Mouse (Mus musculus) adrenal gland, postnatal 14 days (tissue): ENCODE results near the gene Mylk3. TPM values are rescaled to one million over a fixed set of nuclear protein-coding genes. Genes with fewer than 3 reads are reported as not detected.
A peak's percentile ranks its signal among the peaks of the same experiment; 100 is the strongest.

Experiments used
- DNase-seq: peaks from one replicate; pipeline ENCODE4 v3.0.0; 2021; ENCODE audit warnings: mixed read lengths
- long read RNA-seq, 2 experiments: library from polyadenylated mRNA; stranded (forward); transcript quantifications; one replicate each; pipeline ENCODE4 v2.0.0; 2021
- total RNA-seq: library from RNA; stranded (reverse); gene quantifications from 2 replicates; pipeline ENCODE4 v1.2.3, GENCODE M21; 2021

Mylk3 gene
- 0.26 and 1.3 TPM in 2 replicates for total RNA-seq
- long read RNA-seq, experiment 1 = 0 reads
- long read RNA-seq, experiment 2, partial matches to known transcripts = 0 of 2 reads
- long read RNA-seq, experiment 2, other reads (novel, unspliced or antisense) = 0 of 2 reads

DNA sequence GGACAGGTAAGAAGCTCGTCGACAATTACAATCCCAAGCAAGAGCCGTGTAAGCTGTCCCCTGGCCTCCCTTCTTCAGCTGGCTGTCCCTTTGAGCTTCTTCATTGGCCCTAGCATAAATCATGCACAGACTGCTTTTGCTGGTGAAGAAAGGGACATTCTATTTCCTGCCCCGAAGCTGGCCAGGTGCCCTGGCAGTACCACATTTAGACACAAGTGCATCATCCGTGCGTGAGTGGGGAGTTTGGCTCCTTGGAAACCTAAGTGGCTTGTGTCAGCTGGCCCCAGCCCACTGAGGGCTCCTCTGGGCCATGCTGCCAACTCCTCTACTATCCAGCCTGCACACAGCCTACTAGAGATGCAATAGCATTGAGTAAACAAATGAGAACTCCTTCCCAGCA lies at the start of gene Mylk3:
TSS of gene Mylk3 (minus strand) at position 141 of the 400 bp plus-strand sequence.
- DNase-seq = no peak

DNA sequence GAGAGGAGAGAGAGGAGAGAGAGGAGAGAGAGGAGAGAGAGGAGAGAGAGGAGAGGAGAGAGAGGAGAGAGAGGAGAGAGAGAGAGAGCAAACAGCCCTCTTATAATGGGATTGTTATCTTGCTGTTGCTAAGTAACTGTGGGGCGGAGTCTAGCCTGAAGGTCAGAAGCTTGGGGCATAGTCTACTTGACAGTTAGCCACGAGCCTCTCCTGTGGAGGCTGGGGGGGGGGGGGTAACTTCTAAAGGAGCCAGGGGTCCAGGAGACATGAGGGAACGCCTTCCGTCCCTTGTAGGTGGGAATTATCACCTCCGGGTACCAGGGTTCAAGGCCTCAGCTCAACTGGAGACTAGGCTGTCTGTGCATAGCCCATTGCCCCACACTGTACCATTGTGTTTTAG lies 49.6 kb upstream of the Mylk3 start:
- DNase-seq = peak; percentile 67

DNA sequence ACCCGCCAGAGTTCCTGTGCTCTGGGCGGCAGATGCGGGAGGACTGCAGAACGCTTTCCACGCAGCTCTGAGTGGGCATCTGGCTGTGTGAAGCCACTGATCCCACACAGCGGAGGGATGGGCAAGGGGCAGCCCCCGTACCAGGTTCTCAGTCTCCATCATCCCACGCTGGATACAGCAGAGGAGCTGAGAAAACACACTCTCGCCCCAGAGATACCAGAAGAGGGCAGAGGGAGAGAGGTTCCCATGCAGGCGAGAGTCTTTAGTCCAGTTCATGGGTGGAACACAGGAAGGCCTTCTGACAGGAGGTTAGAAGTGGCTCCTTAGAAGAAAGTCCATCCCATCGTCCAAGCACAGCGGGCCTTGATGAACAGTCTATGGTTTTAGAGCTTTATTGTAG lies 48.7 kb upstream of the Mylk3 start:
- no peak for DNase-seq

DNA sequence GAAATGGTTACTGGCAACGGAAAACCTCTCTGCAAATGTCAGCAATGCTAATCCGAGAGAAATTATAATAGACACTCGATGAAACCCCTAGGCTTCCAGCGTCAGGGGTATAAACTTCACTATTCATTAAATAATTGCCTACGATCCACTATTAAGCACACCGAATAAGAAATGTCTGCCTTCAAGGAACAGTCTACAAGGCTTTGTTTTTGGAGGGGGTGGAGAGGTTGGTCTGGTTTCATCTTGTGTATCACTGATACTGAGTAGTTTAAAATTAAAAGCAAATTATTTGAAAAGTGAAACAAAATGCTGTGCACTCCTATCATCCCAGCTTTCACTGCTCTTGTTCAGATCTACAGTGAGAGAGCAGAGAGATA lies 46.9 kb upstream of the Mylk3 start:
- DNase-seq = no peak

DNA sequence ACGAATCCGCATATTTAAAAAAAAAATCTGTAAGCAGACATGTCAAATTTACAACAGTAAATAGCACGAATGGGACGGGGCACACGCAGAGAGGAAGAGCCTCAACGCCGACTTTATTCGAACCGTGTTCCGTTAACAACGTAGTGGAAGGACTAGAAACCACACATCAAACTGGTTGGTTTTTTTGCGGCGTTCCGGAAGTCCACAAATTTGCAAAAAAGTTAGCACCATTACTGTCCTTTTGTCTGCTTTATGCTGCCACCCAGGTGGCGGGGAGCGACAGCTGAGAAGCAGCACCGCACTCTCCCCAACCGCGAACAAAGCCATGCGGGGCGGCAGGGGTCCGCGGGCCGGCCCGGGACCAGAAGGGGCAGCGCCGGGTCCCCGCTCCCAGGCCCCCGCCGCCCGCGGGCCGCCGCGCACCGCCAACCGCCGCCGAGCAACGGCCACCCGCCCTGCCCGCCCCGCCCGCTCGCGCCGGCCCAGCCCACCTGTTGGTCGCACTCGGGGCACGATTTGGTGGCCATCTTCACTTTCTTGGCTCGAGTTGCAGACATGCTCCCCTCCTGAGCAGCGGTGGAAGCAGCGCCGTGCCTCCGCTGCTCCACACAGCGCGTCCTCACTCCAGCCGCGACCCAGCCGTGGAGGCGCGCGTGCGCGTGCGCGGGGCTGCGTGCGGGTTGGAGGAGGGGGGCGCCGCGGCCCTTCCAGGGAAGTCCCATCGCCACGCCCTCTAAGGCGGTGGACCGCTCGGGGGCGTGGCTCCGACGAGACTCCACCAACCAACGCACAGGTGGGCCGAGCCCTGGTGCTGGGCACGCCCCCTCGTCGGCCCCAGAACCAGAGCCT lies 46.2 kb upstream of the Mylk3 start, which contains the start of gene 4921524J17Rik:
TSS of gene 4921524J17Rik (minus strand) at position 666 of the 849 bp plus-strand sequence.
- peak; percentile 99 for DNase-seq

DNA sequence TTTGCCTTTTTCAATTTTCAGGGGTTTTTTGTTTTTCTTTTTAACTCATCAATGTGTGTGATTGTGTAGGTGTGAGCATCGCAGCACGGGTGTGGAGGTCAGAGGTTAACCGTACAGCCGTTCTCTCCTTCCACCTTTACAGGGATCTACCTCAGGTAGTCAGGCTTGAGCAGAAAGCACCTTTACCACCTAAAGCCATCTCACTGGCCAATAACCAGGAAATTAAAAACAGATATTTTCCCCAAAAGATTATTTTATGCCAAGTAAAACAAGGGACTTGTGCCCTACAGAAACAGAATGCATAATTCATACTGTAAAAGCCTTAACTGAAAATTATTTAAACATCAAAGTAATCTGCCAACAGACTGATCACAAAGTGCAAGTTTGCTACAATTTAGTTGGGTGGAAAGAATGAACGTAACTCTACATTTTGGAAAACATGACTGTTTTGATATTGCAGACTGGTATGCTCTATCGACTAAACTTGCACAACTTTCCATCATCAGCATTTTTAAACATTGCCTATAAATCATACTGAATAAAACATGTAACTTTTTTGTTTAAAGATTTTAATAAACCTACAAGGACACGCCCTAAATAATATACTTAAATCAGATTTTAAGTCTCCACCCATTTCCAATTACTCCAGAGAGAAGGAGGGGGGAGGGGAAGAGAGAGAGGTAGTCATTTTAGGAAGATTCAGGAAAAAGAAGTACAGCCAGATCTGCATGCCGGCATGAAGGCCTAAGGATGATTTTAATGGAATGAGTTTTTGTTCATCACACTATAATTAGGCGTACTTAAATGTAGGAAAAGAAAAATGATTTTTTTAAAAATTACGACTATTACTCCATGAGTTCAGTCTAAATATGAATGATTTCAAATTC lies 45.4 kb upstream of the Mylk3 start:
- no peak for DNase-seq

DNA sequence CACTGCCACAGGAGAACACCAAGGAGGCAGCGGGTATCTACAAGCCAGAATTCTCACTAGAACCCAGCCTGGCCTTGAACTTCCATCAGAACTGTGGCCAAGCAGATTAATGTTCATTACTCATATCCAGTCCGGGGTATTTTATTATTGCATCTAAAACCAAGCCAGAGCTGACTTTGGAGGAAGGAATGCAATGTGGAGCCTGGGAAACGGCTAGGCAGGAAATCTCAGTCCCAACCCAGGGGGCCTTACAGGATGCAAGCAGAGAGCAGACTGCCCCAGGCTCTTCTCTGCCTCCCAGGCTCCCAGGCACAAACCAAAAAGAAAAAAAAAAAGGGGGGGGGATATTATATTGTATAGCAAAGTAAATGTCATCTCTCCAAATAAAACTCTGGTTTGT lies 44.7 kb upstream of the Mylk3 start:
- DNase-seq = peak; percentile 74

DNA sequence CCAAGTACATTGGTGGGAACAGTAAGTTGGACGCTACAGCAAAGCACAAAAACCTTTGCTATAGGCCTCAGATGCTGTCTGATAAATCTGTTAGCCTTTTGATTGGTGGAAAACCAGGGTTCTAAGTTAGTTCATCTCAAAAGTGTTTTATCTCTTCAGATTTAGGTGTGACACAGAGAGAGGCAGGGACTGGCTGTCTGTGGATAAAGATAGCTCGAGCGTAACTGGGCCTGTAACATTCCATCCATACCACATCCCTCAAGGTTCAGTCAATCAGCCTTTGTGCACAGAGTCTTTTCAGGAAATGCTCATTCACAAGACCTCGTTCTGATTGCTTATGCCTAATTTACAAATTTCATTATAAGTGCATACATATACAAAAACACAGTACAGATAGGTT lies 43.1 kb upstream of the Mylk3 start:
- DNase-seq = no peak

DNA sequence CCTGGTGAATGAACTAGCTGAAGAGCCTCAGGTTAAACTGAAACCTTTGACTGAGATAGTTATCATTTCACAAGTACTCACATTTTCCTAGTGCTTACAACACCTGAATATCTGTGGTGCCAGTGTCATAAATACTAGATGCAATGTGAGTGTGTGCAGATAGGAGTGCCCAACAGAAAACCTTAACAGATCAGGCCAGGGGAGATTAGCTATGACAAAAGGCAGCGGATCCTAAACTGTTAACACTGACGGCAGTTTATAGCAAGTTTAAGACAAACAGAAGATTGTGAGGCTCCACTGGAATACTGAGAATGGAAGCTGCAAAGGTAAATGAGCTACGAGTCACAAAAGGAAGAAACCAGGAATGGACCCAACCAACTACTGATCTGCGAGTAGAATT lies 40.9 kb upstream of the Mylk3 start:
- no peak for DNase-seq

DNA sequence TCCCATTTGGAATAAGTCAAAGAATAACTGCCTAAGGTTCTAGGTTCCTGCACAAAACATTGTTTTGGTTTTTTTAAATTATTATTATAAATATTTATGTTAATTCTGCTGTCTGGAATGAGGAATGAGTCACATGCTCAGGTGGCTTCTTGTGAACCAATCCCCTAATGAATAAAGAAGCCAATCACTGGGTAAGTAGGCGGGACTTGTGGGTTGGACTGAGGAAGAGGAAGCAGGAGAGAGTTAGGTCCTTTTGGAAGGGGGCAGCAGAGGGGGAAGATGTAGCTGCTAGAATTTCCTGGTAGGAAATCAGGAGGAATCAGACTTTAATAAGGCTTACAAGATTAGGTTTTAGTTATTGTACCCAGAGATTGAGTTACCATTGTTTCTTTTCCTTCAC lies 35.2 kb upstream of the Mylk3 start:
- DNase-seq = no peak

DNA sequence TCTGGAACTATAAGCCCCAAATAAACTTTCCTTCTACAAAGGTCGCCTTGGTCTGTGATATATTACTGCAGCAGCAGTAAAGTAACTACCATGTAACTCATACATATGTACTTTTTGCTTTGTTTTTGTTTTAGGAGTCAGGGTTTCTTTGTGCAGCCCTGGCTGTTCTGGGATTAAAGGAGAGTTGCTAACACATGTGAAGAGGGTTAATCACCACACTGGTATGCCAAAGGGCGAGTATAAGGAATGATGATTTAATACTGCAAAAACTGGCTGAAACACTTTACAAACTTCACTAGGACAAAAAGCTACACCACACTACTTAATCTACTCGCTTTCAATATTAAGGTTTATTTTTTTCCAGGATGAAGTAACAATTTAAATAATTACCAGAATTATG lies 22.4 kb upstream of the Mylk3 start:
- DNase-seq = no peak

DNA sequence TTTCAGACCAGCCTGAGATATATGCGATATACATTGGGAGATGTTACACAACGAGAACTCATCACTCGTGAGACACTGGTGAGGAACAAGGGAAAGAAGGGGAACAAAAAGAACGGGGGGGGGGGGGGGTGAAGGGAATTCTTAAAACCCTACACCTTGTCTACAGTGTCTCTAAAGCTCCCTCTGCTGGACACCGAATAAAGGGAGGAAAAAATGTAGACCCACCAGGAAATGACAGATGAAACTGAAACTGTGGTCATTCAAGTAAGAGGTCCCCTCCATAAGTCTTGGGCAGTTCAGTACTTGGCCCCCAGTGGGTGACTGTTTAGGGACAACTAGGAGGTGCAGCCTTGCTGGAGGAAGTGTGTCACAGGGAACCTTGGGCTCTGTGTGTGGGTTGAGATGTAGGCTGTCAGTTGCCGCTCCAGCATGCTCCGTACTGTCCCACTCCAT lies 21.9 kb upstream of the Mylk3 start:
- peak; percentile 41 for DNase-seq

DNA sequence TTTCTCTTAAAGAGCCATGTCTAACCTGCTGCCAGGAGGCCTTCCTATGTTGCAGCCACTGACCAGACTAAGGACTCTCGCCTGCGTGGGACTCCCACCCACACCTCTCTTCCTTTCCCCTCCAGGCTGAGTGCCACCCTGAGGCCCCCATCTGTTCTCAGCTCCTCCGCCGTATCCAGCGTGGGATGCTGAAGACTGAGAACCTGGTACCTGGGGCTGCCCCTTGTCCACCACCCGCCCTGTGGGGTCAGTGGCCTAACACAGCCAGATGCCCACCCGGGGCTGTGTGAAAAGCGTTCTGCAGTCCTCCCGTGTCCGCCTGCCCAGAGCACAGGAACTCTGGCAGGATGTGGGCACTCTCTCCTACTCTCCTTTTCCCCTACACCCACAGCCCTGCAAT lies 19.8 kb upstream of the Mylk3 start:
- no peak for DNase-seq

DNA sequence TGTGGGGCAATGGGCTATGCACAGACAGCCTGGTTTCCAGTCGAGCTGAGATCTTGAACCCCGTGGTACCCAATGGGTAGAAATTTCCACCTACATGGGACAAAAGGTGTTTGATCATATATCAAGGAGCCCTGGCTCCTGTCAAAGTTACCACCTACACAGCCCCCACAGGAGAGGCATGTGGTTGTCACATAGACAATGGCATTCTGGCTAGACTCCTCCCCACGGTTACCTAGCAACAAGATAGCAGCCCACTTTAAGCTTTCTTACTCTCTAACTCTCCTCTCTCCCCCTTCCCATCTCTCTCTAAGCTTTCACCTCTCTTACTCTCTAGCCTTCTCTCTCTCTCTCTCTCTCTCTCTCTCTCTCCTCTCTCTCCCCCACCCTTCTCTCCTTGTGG lies 19.3 kb upstream of the Mylk3 start:
- DNase-seq = no peak

DNA sequence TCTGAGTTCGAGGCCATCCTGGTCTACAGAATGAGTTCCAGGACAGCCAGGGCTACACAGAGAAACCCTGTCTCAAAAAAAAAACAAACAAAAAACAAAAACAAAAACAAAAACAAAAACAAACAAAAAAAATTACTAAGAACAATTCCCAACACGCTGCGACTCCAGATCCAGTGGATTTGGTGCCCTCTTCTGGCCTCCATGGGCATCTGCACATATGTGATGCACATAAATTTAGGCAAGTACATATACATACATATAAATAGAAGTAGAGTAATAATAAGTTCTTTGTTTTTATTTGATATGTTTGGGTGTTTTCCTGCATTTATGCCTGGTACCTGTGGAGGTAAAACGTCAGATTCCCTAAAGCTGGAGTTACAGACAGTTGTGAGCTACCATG lies 12.4 kb upstream of the Mylk3 start:
- DNase-seq = no peak

DNA sequence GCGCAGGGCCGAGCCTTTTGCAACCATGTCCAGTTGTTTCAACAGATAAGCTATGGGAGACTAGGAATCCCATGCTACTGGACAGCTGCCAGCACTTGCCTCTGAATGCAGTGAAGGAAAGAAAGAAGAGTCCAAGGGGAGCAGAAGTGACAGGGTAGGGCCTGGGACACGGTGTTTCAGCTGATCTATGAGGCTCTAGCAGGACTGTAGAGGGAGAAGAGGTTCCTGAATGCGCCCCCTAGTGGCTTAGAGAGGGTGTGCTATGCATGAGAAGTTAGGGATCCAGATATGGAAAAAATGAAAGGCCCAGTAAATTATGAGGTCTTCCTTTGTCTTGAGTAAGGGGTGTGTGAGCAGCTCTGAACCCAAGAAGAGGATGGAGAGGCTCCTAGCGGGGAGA lies 11.4 kb upstream of the Mylk3 start:
- peak; percentile 75 for DNase-seq

DNA sequence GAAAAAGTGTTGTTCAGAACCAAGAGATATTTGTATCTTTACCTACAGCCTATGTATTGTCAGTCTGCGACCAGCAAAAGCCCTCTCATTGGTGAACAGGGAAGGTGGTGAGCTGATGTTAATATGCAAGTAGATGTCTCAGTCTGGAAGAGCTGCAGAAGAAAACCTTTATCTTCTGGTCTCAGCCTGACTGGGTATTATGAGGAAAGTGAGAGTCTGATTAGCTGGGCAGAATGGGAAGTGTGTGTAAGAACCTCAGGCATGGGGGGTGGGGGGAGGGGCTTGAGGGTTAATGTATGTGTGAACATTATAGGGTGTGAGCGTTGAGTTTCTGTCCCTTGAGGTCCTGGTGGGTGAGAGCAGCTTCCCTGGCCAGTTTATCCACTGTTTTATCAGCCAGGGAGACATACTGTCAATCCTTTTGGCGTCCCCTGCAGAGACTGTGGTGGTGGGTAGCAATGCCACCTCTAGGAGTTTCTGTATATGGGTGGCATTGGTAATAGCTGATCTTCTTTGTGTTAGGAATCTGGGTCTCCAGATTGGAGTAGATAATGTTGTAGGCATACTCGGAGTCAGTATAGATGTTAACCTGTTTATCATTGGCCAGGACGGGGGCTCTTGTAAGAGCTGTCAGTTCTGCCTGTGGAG lies 10.4 kb upstream of the Mylk3 start:
- DNase-seq = no peak

DNA sequence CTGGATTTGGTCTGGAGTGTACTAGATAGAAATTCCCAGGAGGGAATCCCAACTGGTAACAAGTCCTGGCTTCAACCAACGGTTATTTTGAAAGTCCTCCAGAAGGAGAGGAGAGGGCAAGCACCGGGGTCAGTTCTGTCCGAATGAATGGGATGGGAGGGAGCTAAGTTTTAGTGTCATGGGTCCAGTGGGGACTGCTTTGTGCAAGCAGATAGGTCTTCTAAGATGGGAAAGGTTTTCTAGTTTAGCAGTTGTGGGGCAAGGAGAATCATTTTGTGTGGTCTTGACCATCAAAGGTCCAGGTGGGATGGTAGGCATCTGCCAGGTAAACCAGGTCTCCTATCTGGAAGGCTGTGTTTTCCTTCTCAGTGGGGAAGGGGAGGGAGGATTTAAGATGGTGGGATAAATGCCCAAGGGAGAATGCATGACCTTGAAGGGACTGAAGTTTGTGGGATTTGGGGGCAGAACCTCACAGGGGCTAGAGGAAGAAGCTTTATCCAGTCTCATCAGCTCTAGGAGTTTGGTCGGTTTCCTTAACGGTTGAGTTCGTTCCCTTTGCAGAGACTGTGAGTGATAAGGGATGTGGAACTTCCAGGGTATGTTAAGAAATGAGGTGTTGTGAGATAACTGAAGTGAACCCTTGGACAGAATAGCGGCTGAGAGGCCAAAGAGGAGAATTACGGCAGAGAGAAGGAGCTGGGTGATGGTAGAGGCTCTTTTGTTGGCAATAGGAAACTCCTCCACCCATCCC lies 9.7 kb upstream of the Mylk3 start:
- DNase-seq = no peak

DNA sequence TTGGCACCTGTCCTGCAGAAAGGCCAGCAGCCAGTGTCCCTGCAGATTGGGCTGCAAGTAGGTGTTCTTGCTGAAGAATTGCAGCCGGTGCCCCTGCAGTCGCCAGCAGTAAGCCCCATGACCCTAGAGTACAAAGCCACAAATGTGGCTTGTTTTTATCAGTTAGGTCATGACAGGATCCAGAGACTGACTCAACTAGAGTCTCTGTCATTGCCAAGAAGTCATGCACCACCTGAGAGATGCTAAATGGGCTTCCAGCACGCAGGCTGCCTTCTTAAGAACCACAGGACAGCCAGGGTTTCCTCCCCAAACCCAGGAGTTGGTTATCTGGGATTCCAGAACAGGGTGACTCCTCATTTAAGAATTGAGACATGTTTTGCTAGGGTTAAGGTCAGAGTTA lies 8.9 kb upstream of the Mylk3 start:
- no peak for DNase-seq

DNA sequence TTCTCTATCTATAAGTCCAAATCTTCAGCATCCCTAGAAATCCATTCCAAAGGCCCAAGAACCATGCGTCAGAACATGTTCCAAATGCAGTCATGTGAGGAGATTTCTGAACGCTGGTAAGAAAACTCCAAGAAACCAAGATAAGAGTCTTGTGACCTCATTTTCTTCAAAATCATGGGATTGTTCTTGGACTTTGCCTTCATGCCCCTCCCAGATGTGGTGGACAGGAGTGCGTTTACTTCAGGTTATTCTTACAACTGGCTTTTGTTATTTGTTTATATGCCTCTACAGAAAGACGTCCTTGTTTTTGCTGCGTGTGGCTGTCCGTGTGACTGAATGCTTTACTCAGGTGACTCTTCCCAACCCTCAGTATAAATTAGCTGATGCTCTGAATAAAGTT lies 7.1 kb upstream of the Mylk3 start:
- no peak for DNase-seq

DNA sequence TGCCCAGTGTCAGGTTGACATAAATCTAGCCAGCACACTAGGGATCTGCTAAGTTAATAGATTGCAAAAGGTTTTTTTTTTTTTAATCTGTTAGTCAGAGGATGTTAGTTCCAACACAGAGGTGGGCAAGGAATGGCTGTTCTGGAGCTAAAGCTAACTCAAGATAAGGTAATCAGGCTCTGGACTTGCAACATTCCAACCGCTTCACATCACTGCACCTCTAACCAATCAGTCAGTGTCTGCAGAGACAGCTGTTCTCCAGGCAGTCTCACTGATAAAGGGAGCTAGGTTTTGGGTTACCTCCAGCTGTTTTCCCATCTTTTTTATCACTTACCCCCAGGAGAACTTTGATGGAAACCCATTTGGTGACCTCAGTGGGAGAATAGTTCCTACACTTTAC lies 5.3 kb upstream of the Mylk3 start:
- no peak for DNase-seq

DNA sequence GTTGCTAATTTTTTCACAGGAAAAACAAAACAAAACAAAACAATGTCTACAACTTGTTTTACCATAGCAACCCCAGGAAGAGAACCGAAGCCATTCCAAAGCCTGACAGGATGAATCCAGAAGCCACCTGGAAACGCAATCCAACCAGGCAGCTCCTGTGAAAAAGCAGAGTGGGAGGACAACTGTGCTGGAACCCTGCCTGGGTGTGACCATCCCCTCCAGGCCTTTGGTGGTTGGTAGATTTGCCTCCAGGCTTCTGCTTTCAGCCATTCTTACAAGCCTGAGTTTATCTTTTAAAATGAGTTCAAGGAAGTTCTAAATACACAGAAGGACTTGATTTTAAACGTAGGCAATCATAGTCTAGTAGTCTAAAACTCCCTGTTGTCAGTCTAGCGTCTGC lies 4.2 kb downstream of the Mylk3 start:
- DNase-seq = no peak
